Mouse (Mus musculus): ENCODE measurements at regions not wholly inside any gene's neighbourhood (a gene's known extent, or its start where the extent isn't known, plus 50 kb on each side); places are given as distances from the start of the nearest gene placed in this dataset.

GRCm38 (mm10) chr13:28858001-28858400, 95.5 kb downstream of the Sox4 start:
- no peak for TF ChIP-seq CTCF (IDR thresholded peaks at IDR 0.05)
- TF ChIP-seq EP300 (IDR thresholded peaks at IDR 0.05): no peak

All from lung, postnatal 0 days (tissue).